Mouse (Mus musculus) hindbrain, embryonic 14.5 days (tissue): ENCODE measurements around the gene Pigl. TPM values are rescaled to one million over a fixed set of nuclear protein-coding genes. Genes with fewer than 3 reads are reported as not detected.

Experiments used
- ATAC-seq: fragments of 200-750 bp; cut with Nextera tagmentation; 2 replicates; pipeline ENCODE4 v1.8.0; 2017; ENCODE audit warnings: moderate number of reproducible peaks, mild to moderate bottlenecking, moderate TSS enrichment, moderate library complexity; ENCODE audit not compliant: low FRiP score
- DNase-seq: peaks from one replicate; pipeline ENCODE4 v3.0.0-alpha.2; 2015; ENCODE audit warnings: low spot score
- H3K27ac ChIP-seq: fragments of 300-500 bp; sonication (generic); 2 replicates; pipeline ENCODE4 v1.5.1; 2014; ENCODE audit warnings: mild to moderate bottlenecking, moderate library complexity
- H3K27me3 ChIP-seq: fragments of 300-500 bp; sonication (generic); 2 replicates; pipeline ENCODE4 v1.6.1; 2014; ENCODE audit warnings: mild to moderate bottlenecking, low read length, mixed read lengths; ENCODE audit not compliant: control insufficient read depth, insufficient read depth
- H3K36me3 ChIP-seq: fragments of 300-500 bp; sonication (generic); replicated peaks from 2 replicates; pipeline ENCODE4 v1.6.1; 2014; ENCODE audit not compliant: control insufficient read depth, insufficient read depth
- H3K4me1 ChIP-seq: fragments of 300-500 bp; sonication (generic); replicated peaks from 2 replicates; pipeline ENCODE4 v1.6.1; 2014; ENCODE audit warnings: antibody characterized with exemption, low read length, mixed read lengths; ENCODE audit not compliant: control insufficient read depth, insufficient read depth
- H3K4me2 ChIP-seq: fragments of 300-500 bp; sonication (generic); replicated peaks from 2 replicates; pipeline ENCODE4 v1.6.1; 2014; ENCODE audit warnings: mild to moderate bottlenecking, moderate library complexity
- H3K4me3 ChIP-seq: fragments of 300-500 bp; sonication (generic); replicated peaks from 2 replicates; pipeline ENCODE4 v1.5.1; 2014; ENCODE audit warnings: mild to moderate bottlenecking, low read length
- H3K9ac ChIP-seq: fragments of 300-500 bp; sonication (generic); 2 replicates; pipeline ENCODE4 v1.6.1; 2014
- H3K9me3 ChIP-seq: fragments of 300-500 bp; sonication (generic); 2 replicates; pipeline ENCODE4 v1.6.1; 2016; ENCODE audit warnings: low read length; ENCODE audit not compliant: control insufficient read depth
- WGBS: fragments of 180-500 bp; shearing (Covaris S2); extraction: QIAGEN DNeasy Blood & Tissue Kit; methylation state at CpG from one replicate; pipeline ENCODE4 v1.1.7; 2014; 5-methylcytosine and 5-hydroxymethylcytosine counted together
- polyA plus RNA-seq: library from polyadenylated mRNA; unstranded; fragments of >200 nt; fragmentation: Nextera tagmentation; extraction: Ambion mirVana; gene quantifications from 2 replicates; pipeline ENCODE4 v1.2.1, GENCODE M21; 2014

Gene Pigl
- polyA plus RNA-seq, 1 experiment from 2014 or later: 10.4 TPM

DNA sequence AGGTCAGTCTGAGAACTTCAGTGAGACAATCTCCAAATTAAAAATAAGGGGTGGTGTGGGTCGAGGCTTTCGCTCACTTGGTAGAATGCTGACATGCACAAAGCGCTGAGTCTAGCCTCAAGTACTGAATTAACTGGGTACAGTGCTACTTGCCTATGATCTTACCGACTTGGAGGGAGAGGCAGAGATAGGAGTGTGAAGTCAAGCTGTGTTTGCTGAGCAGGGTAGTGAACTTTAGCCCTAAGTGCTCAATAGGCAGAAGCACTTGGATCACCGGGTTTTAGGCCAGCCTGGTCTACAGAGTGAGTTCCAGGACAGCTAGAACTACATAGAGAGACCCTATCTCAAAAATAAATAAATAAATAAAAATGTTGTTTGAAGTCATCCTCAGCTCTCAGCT, 98.9 kb downstream of the Pigl start:
- WGBS: 73% methylated on average over 5 of the region's 5 CpGs

DNA sequence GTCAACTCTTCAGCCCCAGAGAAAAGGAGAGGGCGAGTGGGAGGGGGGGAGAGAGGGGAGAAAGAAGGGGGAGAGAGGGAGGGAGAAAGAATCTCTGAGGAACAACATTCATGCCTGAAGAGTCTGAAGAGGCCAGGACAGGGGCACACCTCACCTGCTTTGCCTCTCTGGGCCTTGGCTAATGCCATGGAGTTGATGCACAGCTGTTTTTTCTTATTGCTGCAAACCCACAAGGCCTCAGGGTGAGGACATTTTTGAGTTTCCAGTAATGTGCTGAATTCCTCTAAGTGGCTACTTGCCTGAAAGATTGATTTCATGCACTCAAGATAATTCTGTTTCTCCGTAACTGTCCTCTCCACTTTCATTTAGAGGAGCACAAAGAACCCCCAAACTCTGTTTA, 99.9 kb downstream of the Pigl start:
- WGBS: 78% methylated on average over 2 of the region's 2 CpGs
- no peak for ATAC-seq
- DNase-seq: no peak

More for the DNA sequence above, 98.9 kb downstream of the Pigl start:
- Histone ChIP-seq H3K27me3 (no peaks in the 10 kb centered on the region), H3K9me3 (no peaks in the 10 kb centered on the region), H3K4me3 (no peak overlapping the region), H3K36me3 (peaks cover 28% of the 10 kb centered on the region), H3K9ac (no peak overlapping the region), H3K4me2 (no peak overlapping the region), H3K27ac (no peak overlapping the region), H3K4me1 (peaks cover 27% of the 10 kb centered on the region)
- DNase-seq: no peak
- ATAC-seq: no peak

DNA sequence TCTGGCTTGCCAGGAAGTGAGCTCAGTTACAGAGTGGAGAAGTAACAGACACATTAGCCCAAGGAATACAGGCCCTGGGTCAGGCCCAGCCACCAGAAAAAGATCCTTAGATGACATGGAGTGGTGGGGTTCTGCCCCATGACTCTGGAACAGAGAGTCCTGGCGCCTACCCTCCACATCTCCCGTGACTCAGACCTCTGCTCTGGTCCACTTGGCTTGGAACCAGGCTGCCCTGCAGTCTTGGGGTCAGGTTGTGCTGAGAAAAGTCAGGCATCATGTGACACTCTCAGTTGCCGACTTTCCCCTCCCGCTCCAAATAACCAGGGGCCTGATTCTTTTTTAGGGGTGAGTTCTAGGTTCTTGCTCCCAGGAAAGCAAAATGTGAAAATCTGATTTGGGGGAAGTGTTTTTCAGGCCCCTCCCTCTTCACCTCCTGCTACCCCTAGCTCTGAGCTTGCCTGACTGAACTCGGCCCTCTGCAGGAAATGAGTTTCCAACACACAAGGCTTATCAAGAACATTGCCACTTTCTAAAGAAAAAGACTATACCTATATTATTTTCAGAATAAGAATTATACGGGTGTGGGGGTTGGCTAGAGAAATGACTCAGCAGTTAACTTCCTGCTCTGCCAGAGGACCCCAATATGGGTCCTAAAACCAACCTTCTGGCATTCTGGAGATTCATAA, 100.8 kb downstream of the Pigl start:
- DNase-seq: no peak
- H3K4me2 ChIP-seq: no peak overlapping the region
- no peak for ATAC-seq
- H3K27me3 ChIP-seq: no peaks in the 10 kb centered on the region
- no peak overlapping the region for H3K9ac ChIP-seq
- H3K27ac ChIP-seq: no peak overlapping the region
- H3K36me3 ChIP-seq: peaks cover 16% of the 10 kb centered on the region
- 71% methylated on average over 6 of the region's 6 CpGs for WGBS
- H3K9me3 ChIP-seq: no peaks in the 10 kb centered on the region
- H3K4me3 ChIP-seq: no peak overlapping the region
- peaks cover 17% of the 10 kb centered on the region for H3K4me1 ChIP-seq

More for the DNA sequence above, 99.9 kb downstream of the Pigl start:
- Histone ChIP-seq H3K27me3 (no peaks in the 10 kb centered on the region), H3K4me1 (peaks cover 26% of the 10 kb centered on the region), H3K4me2 (no peak overlapping the region), H3K9me3 (no peaks in the 10 kb centered on the region), H3K27ac (no peak overlapping the region), H3K4me3 (no peak overlapping the region), H3K9ac (no peak overlapping the region), H3K36me3 (peaks cover 26% of the 10 kb centered on the region)

- Histone ChIP-seq H3K4me1 (0 out of 2 replicates have a peak, but pooled peaks cover 4% of the 10 kb centered on the region), H3K9me3 (no peaks in the 10 kb centered on the region), H3K36me3 (0 out of 2 replicates have a peak, but pooled peaks cover 3% of the 10 kb centered on the region), H3K27me3 (no peaks in the 10 kb centered on the region), H3K27ac (no peak overlapping the region), H3K4me3 (peak overlapping the region; percentile 23), H3K9ac (0 out of 2 replicates have a peak overlapping the region, but pooled peaks have one; percentile 7), H3K4me2 (peak overlapping the region; percentile 54)
- ATAC-seq (no peak), DNase-seq (no peak)
- WGBS: 29% methylated on average over 43 of the region's 43 CpGs
These were observed 102.3 kb downstream of the Pigl start for GRCm38 (mm10) chr11:62560463-62561016.

DNA sequence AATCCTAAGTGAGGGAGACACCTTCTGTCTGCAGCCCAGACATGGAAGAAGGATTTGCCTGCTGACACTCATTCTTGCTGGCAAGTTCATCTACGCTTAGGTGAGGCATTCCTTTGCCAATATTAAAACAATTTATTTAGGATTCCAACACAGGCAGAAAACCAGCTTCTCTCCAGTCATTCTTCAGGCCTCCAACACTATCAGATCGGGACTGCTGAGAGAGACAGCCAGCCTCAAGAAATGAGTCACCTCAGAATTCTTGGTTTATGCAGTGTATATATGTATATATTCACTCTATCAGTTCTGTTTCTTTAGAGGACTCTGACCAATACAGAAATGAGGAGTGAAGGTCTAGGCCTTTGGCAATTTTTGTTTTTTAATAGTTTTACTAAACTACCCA, 105.3 kb downstream of the Pigl start:
- no peak overlapping the region for H3K4me2 ChIP-seq
- ATAC-seq (no peak), DNase-seq (no peak)
- no peaks in the 10 kb centered on the region for H3K27me3 ChIP-seq
- H3K36me3 ChIP-seq: no peaks in the 10 kb centered on the region
- no peak overlapping the region for H3K27ac ChIP-seq
- no peaks in the 10 kb centered on the region for H3K9me3 ChIP-seq
- no peak overlapping the region for H3K9ac ChIP-seq
- H3K4me3 ChIP-seq: no peak overlapping the region
- H3K4me1 ChIP-seq: 0 out of 2 replicates have a peak, but pooled peaks cover 4% of the 10 kb centered on the region
- 92% methylated on average over 2 of the region's 2 CpGs for WGBS

Other genes with a start within 250 kb of the Pigl start
- 5.7 and 5.8 TPM in 2 replicates for gene Adora2b, start 209.5 kb upstream of the Pigl start, polyA plus RNA-seq
- 16.2 and 18.0 TPM in 2 replicates for gene Zswim7, start 177.1 kb upstream of the Pigl start, polyA plus RNA-seq
- gene Ttc19, start 177.0 kb upstream of the Pigl start, polyA plus RNA-seq: 36.2 and 42.9 TPM in 2 replicates
- 189 and 202 TPM in 2 replicates for gene Ncor1, start 81 bp downstream of the Pigl start, polyA plus RNA-seq
- gene Cenpv, start 80.8 kb downstream of the Pigl start, polyA plus RNA-seq: 63.8 and 64.8 TPM in 2 replicates
- gene Ubb, start 92.7 kb downstream of the Pigl start, polyA plus RNA-seq: 4,396 and 4,426 TPM in 2 replicates
- 22.6 and 28.2 TPM in 2 replicates for gene Trpv2, start 116.0 kb downstream of the Pigl start, polyA plus RNA-seq
- gene Lrrc75a, start 190.1 kb downstream of the Pigl start, polyA plus RNA-seq: 10.5 and 12.6 TPM in 2 replicates
- gene Mmgt2, start 190.2 kb downstream of the Pigl start, polyA plus RNA-seq: 21.0 and 33.4 TPM in 2 replicates